Mouse (Mus musculus) stomach, embryonic 14.5 days (tissue): ENCODE measurements around the gene Cdk17. TPM values are rescaled to one million over a fixed set of nuclear protein-coding genes. Genes with fewer than 3 reads are reported as not detected.

ENCODE experiments used
- ATAC-seq: fragments of 200-750 bp; cut with Nextera tagmentation; 2 replicates; pipeline ENCODE4 v1.8.0; 2017; ENCODE audit warnings: low read depth, moderate TSS enrichment; ENCODE audit not compliant: insufficient number of reproducible peaks, insufficient read depth, low FRiP score
- H3K27ac ChIP-seq: fragments of 300-500 bp; sonication (generic); 2 replicates; pipeline ENCODE4 v1.5.1; 2014; ENCODE audit warnings: mild to moderate bottlenecking, low read length, moderate library complexity, mixed read lengths
- H3K27me3 ChIP-seq: fragments of 300-500 bp; sonication (generic); 2 replicates; pipeline ENCODE4 v1.6.1; 2014; ENCODE audit warnings: low read length, control low read depth, mixed read lengths; ENCODE audit not compliant: control insufficient read depth, insufficient read depth
- H3K36me3 ChIP-seq: fragments of 300-500 bp; sonication (generic); 2 replicates; pipeline ENCODE4 v1.6.1; 2014; ENCODE audit warnings: mild to moderate bottlenecking, control low read depth, low read length, moderate library complexity, mixed read lengths; ENCODE audit not compliant: control insufficient read depth, insufficient read depth
- H3K4me1 ChIP-seq: fragments of 300-500 bp; sonication (generic); 2 replicates; pipeline ENCODE4 v1.6.1; 2014; ENCODE audit warnings: low read length, control low read depth, mixed read lengths; ENCODE audit not compliant: control insufficient read depth, insufficient read depth
- H3K4me2 ChIP-seq: fragments of 300-500 bp; sonication (generic); replicated peaks from 2 replicates; pipeline ENCODE4 v1.6.1; 2014; ENCODE audit warnings: low read depth, low read length, control low read depth
- H3K4me3 ChIP-seq: fragments of 300-500 bp; sonication (generic); 2 replicates; pipeline ENCODE4 v1.5.1; 2014; ENCODE audit warnings: low read depth, low read length, control low read depth
- H3K9ac ChIP-seq: fragments of 300-500 bp; sonication (generic); replicated peaks from 2 replicates; pipeline ENCODE4 v1.6.1; 2014; ENCODE audit warnings: low read depth, mild to moderate bottlenecking, control low read depth, low read length, moderate library complexity, mixed read lengths
- H3K9me3 ChIP-seq: fragments of 300-500 bp; sonication (generic); 2 replicates; pipeline ENCODE4 v1.6.1; 2016; ENCODE audit warnings: low read depth, low read length, control low read depth; ENCODE audit not compliant: control insufficient read depth
- WGBS: fragments of 180-500 bp; shearing (Covaris S2); extraction: QIAGEN DNeasy Blood & Tissue Kit; methylation state at CpG from one replicate; pipeline ENCODE4 v1.1.7; 2014; 5-methylcytosine and 5-hydroxymethylcytosine counted together
- polyA plus RNA-seq: library from polyadenylated mRNA; unstranded; fragments of >200 nt; fragmentation: Nextera tagmentation; extraction: Ambion mirVana; gene quantifications from 2 replicates; pipeline ENCODE4 v1.2.1, GENCODE M21; 2014

Gene Cdk17
- polyA plus RNA-seq, 1 experiment from 2014 or later, result 23.0 TPM

GRCm38 (mm10) chr10:93168067-93168466, 7.4 kb downstream of the Cdk17 start:
- ATAC-seq, result no peak; the same call in 1 of the 2 replicates
- Histone ChIP-seq H3K4me3 (no peak overlapping the region), H3K27me3 (no peaks in the 10 kb centered on the region), H3K27ac (no peak overlapping the region), H3K9me3 (no peaks in the 10 kb centered on the region), H3K4me2 (no peak overlapping the region), H3K36me3 (no peaks in the 10 kb centered on the region), H3K4me1 (peaks cover 17% of the 10 kb centered on the region), H3K9ac (no peak overlapping the region)
- 41% methylated on average over 4 of the region's 4 CpGs for WGBS

GRCm38 (mm10) chr10:93171182-93171855, 10.6 kb downstream of the Cdk17 start:
- H3K9me3 ChIP-seq, result no peaks in the 10 kb centered on the region
- WGBS, result 81% methylated on average over 6 of the region's 6 CpGs

GRCm38 (mm10) chr10:93177471-93177870, 16.8 kb downstream of the Cdk17 start:
- H3K27ac ChIP-seq, result no peak overlapping the region
- 76% methylated on average over 5 of the region's 5 CpGs for WGBS

More at GRCm38 (mm10) chr10:93171182-93171855, 10.6 kb downstream of the Cdk17 start:
- no peak overlapping the region for H3K9ac ChIP-seq
- ATAC-seq, result no peak
- no peak overlapping the region for H3K4me3 ChIP-seq
- H3K4me1 ChIP-seq, result peaks cover 4% of the 10 kb centered on the region; the same call in 1 of the 2 replicates
- no peaks in the 10 kb centered on the region for H3K36me3 ChIP-seq
- H3K27me3 ChIP-seq, result no peaks in the 10 kb centered on the region
- no peak overlapping the region for H3K4me2 ChIP-seq
- H3K27ac ChIP-seq, result no peak overlapping the region

GRCm38 (mm10) chr10:93177874-93178273, 17.2 kb downstream of the Cdk17 start:
- no peaks in the 10 kb centered on the region for H3K9me3 ChIP-seq
- no peaks in the 10 kb centered on the region for H3K4me1 ChIP-seq
- no peak overlapping the region for H3K4me3 ChIP-seq
- no peaks in the 10 kb centered on the region for H3K27me3 ChIP-seq
- no peak overlapping the region for H3K4me2 ChIP-seq
- H3K9ac ChIP-seq, result no peak overlapping the region
- ATAC-seq, result no peak
- H3K27ac ChIP-seq, result no peak overlapping the region
- no peaks in the 10 kb centered on the region for H3K36me3 ChIP-seq
- 63% methylated on average over 4 of the region's 4 CpGs for WGBS

More at GRCm38 (mm10) chr10:93177471-93177870, 16.8 kb downstream of the Cdk17 start:
- no peak overlapping the region for H3K4me2 ChIP-seq
- no peaks in the 10 kb centered on the region for H3K4me1 ChIP-seq
- H3K4me3 ChIP-seq, result no peak overlapping the region
- H3K36me3 ChIP-seq, result no peaks in the 10 kb centered on the region
- ATAC-seq, result no peak
- H3K27me3 ChIP-seq, result no peaks in the 10 kb centered on the region
- no peak overlapping the region for H3K9ac ChIP-seq
- no peaks in the 10 kb centered on the region for H3K9me3 ChIP-seq

- no peaks in the 10 kb centered on the region for H3K9me3 ChIP-seq
- H3K9ac ChIP-seq, result no peak overlapping the region
- H3K27ac ChIP-seq, result no peak overlapping the region
- 97% methylated on average over 5 of the region's 5 CpGs for WGBS
- H3K4me3 ChIP-seq, result no peak overlapping the region
- no peaks in the 10 kb centered on the region for H3K27me3 ChIP-seq
- H3K36me3 ChIP-seq, result no peaks in the 10 kb centered on the region
- H3K4me1 ChIP-seq, result no peaks in the 10 kb centered on the region
- ATAC-seq, result no peak
- no peak overlapping the region for H3K4me2 ChIP-seq
These were observed 18.0 kb downstream of the Cdk17 start for GRCm38 (mm10) chr10:93178662-93179061.

- H3K9me3 ChIP-seq, result no peaks in the 10 kb centered on the region
- no peak overlapping the region for H3K4me3 ChIP-seq
- 86% methylated on average over 11 of the region's 11 CpGs for WGBS
- H3K9ac ChIP-seq, result no peak overlapping the region
- H3K27ac ChIP-seq, result no peak overlapping the region
- no peaks in the 10 kb centered on the region for H3K27me3 ChIP-seq
- no peak for ATAC-seq
- H3K4me2 ChIP-seq, result no peak overlapping the region
- H3K36me3 ChIP-seq, result no peaks in the 10 kb centered on the region
- H3K4me1 ChIP-seq, result no peaks in the 10 kb centered on the region
These were observed 19.2 kb downstream of the Cdk17 start for GRCm38 (mm10) chr10:93179669-93180460.

GRCm38 (mm10) chr10:93184351-93184976, 23.8 kb downstream of the Cdk17 start:
- no peak overlapping the region for H3K4me2 ChIP-seq
- H3K36me3 ChIP-seq, result no peaks in the 10 kb centered on the region
- no peak overlapping the region for H3K4me3 ChIP-seq
- no peaks in the 10 kb centered on the region for H3K27me3 ChIP-seq
- peaks cover 6% of the 10 kb centered on the region for H3K4me1 ChIP-seq
- H3K9me3 ChIP-seq, result no peaks in the 10 kb centered on the region
- no peak overlapping the region for H3K9ac ChIP-seq
- 84% methylated on average over 8 of the region's 8 CpGs for WGBS
- H3K27ac ChIP-seq, result no peak overlapping the region
- ATAC-seq, result no peak

- Histone ChIP-seq H3K4me2 (no peak overlapping the region), H3K36me3 (no peaks in the 10 kb centered on the region), H3K27ac (no peak overlapping the region), H3K4me3 (no peak overlapping the region), H3K4me1 (peaks cover 13% of the 10 kb centered on the region), H3K27me3 (no peaks in the 10 kb centered on the region), H3K9me3 (no peaks in the 10 kb centered on the region), H3K9ac (no peak overlapping the region)
- no peak for ATAC-seq
- 60% methylated on average over 10 of the region's 10 CpGs for WGBS
These were observed 27.8 kb downstream of the Cdk17 start for GRCm38 (mm10) chr10:93188440-93188999.
